Mouse (Mus musculus): Measurements from ENCODE around the gene Fbh1. TPM values are rescaled to one million over a fixed set of nuclear protein-coding genes. Genes with fewer than 3 reads are reported as not detected.

The Fbh1 gene
- total and polyA plus RNA-seq, 2 experiments from 2014 or later: 85.1 to 85.7 TPM

- 74% methylated on average over 2 of the region's 2 CpGs for WGBS
- no peak for ATAC-seq
- Histone ChIP-seq H3K9ac (replicated peaks; ENCODE audit: low read length) (no peak overlapping the region), H3K4me1 (ENCODE audit: insufficient read depth, low read length) (no peaks in the 10 kb centered on the region), H3K27me3 (ENCODE audit: insufficient read depth, low read length) (no peaks in the 10 kb centered on the region), H3K4me2 (ENCODE audit: low read depth, low read length) (no peak overlapping the region), H3K36me3 (ENCODE audit: insufficient read depth, low read length) (no peaks in the 10 kb centered on the region), H3K9me3 (ENCODE audit: low read length) (no peaks in the 10 kb centered on the region), H3K4me3 (ENCODE audit: low read length) (no peak overlapping the region), H3K27ac (no peak overlapping the region)
- DNase-seq (ENCODE audit: low spot score): no peak
- no peak for TF ChIP-seq CTCF (IDR thresholded peaks at IDR 0.05; ENCODE audit: low read depth)
These were observed 81.5 kb downstream of the Fbh1 start for GRCm38 (mm10) chr2:11695867-11696266.

DNA sequence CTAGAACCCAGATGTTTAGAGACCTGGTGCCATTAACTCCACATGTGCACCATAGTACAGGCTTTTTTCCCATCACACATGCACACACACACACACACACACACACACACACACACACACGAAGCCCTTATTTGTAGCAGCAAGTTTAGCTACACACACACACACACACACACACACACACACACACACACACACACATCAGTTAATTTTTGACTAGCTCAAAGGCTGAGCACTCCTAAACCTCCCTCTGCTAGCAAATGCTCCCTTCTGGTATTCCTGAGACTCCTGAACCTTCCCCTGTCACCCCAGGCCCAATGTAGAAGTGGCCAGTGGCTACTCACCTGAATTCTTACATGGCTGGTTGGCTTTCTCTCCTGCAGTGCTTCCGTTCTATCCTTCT is 83.3 kb downstream of the Fbh1 start:
- no peak for TF ChIP-seq CTCF (IDR thresholded peaks at IDR 0.05; ENCODE audit: low read depth)
- DNase-seq (ENCODE audit: low spot score): no peak
- no peaks in the 10 kb centered on the region for H3K36me3 ChIP-seq (ENCODE audit: insufficient read depth, low read length)
- no peak overlapping the region for H3K4me2 ChIP-seq (ENCODE audit: low read depth, low read length)
- 97% methylated on average over 2 of the region's 2 CpGs for WGBS
- no peak overlapping the region for H3K9ac ChIP-seq (replicated peaks; ENCODE audit: low read length)
- no peak overlapping the region for H3K4me3 ChIP-seq (ENCODE audit: low read length)
- no peaks in the 10 kb centered on the region for H3K9me3 ChIP-seq (ENCODE audit: low read length)
- no peaks in the 10 kb centered on the region for H3K27me3 ChIP-seq (ENCODE audit: insufficient read depth, low read length)
- no peaks in the 10 kb centered on the region for H3K4me1 ChIP-seq (ENCODE audit: insufficient read depth, low read length)
- no peak for ATAC-seq
- H3K27ac ChIP-seq: no peak overlapping the region

DNA sequence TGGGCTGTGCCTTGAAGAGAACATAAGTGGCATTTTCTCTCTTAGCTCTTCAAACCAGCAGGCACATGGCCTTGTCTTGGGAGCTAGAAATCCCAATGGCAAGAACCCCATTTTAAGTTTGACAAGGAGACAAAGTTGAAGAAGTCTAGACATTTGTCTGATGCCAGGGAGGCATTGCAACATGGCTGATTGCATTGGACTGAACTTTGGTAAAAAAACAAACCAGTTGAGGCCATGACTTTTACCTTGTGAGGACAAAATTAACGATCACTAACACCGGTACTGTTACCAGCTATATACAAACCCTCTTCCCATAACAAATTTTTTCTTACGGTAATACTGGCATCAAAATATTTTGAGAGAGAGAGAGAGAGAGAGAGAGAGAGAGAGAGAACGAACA is 84.0 kb downstream of the Fbh1 start:
- DNase-seq (ENCODE audit: low spot score) (no peak), ATAC-seq (no peak)
- WGBS: 93% methylated on average over 4 of the region's 4 CpGs
- no peaks in the 10 kb centered on the region for H3K9me3 ChIP-seq (ENCODE audit: low read length)
- H3K27ac ChIP-seq: no peak overlapping the region
- no peaks in the 10 kb centered on the region for H3K36me3 ChIP-seq (ENCODE audit: insufficient read depth, low read length)
- TF ChIP-seq CTCF (IDR thresholded peaks at IDR 0.05; ENCODE audit: low read depth): no peak
- H3K4me1 ChIP-seq (ENCODE audit: insufficient read depth, low read length): no peaks in the 10 kb centered on the region
- H3K27me3 ChIP-seq (ENCODE audit: insufficient read depth, low read length): no peaks in the 10 kb centered on the region
- H3K4me3 ChIP-seq (ENCODE audit: low read length): no peak overlapping the region
- H3K9ac ChIP-seq (replicated peaks; ENCODE audit: low read length): no peak overlapping the region
- no peak overlapping the region for H3K4me2 ChIP-seq (ENCODE audit: low read depth, low read length)

Other genes starting within 250 kb of the Fbh1 start
- gene Pfkfb3, start 223.5 kb downstream of the Fbh1 start, total RNA-seq (2014; rRNA removed): 15.6 and 21.3 TPM in 2 replicates
- gene Pfkfb3, start 223.5 kb downstream of the Fbh1 start, polyA plus RNA-seq (2015; fragmentation: Nextera tagmentation; extraction: Ambion mirVana): 18.5 and 19.6 TPM in 2 replicates
- gene Rbm17, start 173.4 kb downstream of the Fbh1 start, total RNA-seq (2014; rRNA removed): 57.3 and 59.5 TPM in 2 replicates
- 127 and 128 TPM in 2 replicates for gene Rbm17, start 173.4 kb downstream of the Fbh1 start, polyA plus RNA-seq (2015; fragmentation: Nextera tagmentation; extraction: Ambion mirVana)
- gene Gm17490, start 151.3 kb downstream of the Fbh1 start, total RNA-seq (2014; rRNA removed): not detected in 2 replicates
- gene Gm17490, start 151.3 kb downstream of the Fbh1 start, polyA plus RNA-seq (2015; fragmentation: Nextera tagmentation; extraction: Ambion mirVana): not detected in 2 replicates
- gene Il2ra, start 134.8 kb downstream of the Fbh1 start, total RNA-seq (2014; rRNA removed): 0.04 TPM in 1 of 2 replicates, not detected in the other
- 0.04 and 0.05 TPM in 2 replicates for gene Il2ra, start 134.8 kb downstream of the Fbh1 start, polyA plus RNA-seq (2015; fragmentation: Nextera tagmentation; extraction: Ambion mirVana)
- gene Il15ra, start 72.3 kb downstream of the Fbh1 start, total RNA-seq (2014; rRNA removed): 0.47 and 1.1 TPM in 2 replicates
- gene Il15ra, start 72.3 kb downstream of the Fbh1 start, polyA plus RNA-seq (2015; fragmentation: Nextera tagmentation; extraction: Ambion mirVana): 2.0 and 2.5 TPM in 2 replicates
- 42.6 and 43.4 TPM in 2 replicates for gene Ankrd16, start 294 bp upstream of the Fbh1 start, total RNA-seq (2014; rRNA removed)
- 35.7 and 36.7 TPM in 2 replicates for gene Ankrd16, start 294 bp upstream of the Fbh1 start, polyA plus RNA-seq (2015; fragmentation: Nextera tagmentation; extraction: Ambion mirVana)